ENCODE assay signal across 10 mouse cellular contexts in genomic region chr11:44475467-44475866, GRCm38 (mm10).
"Had no signal": no experiment of that assay in that cellular context is flagged by ENCODE, and none has a peak within 500 bp of the region (broad histone marks: within the 10 kb centered on the region; RNA-seq: fewer than 3 reads in every experiment).

No protein-coding gene starts in this region.

- H3K9me3 ChIP-seq: limb, embryonic 15.5 days; liver, embryonic 13.5 days; midbrain, embryonic 12.5 days had no signal

- H3K27me3 ChIP-seq: limb, embryonic 15.5 days; liver, embryonic 13.5 days; midbrain, embryonic 12.5 days had no signal

- H3K4me2 ChIP-seq: limb, embryonic 15.5 days; liver, embryonic 13.5 days; midbrain, embryonic 12.5 days had no signal

- H3K36me3 ChIP-seq: limb, embryonic 15.5 days; midbrain, embryonic 12.5 days had no signal

- ATAC-seq: intestine, postnatal 0 days; midbrain, embryonic 16.5 days had no signal

- H3K9ac ChIP-seq: limb, embryonic 15.5 days; liver, embryonic 13.5 days; midbrain, embryonic 12.5 days had no signal

- H3K4me3 ChIP-seq: left cerebral cortex, adult 2 months; limb, embryonic 15.5 days; liver, embryonic 13.5 days; midbrain, embryonic 12.5 days had no signal

- H3K27ac ChIP-seq: left cerebral cortex, adult 2 months; limb, embryonic 15.5 days; liver, embryonic 13.5 days; midbrain, embryonic 12.5 days had no signal

- DNase-seq: kidney, adult 8-10 months; kidney, postnatal 25 days; liver, embryonic 13.5 days; lung, adult 18-20 months; right cerebral cortex, adult 18-20 months had no signal
